Mouse (Mus musculus) testis, postnatal 14 days (tissue): Measurements from ENCODE around the gene Disc1.
A peak's percentile ranks its signal among the peaks of the same experiment; 100 is the strongest.

Experiments
- DNase-seq: peaks from one replicate; pipeline ENCODE4 v3.0.0; 2021; ENCODE audit warnings: low spot score

Disc1 gene

GRCm38 (mm10) chr8:125177958-125178357 is 124.0 kb downstream of the Disc1 start:
- no peak for DNase-seq

- DNase-seq = peak; percentile 74
These were observed 129.8 kb downstream of the Disc1 start for GRCm38 (mm10) chr8:125183548-125184451.

GRCm38 (mm10) chr8:125184452-125184817 is 130.4 kb downstream of the Disc1 start:
- DNase-seq = no peak

- DNase-seq = no peak
These were observed 130.9 kb downstream of the Disc1 start for GRCm38 (mm10) chr8:125184881-125185280.

- DNase-seq = no peak
These were observed 133.0 kb downstream of the Disc1 start for GRCm38 (mm10) chr8:125187044-125187443.

- DNase-seq = no peak
These were observed 139.7 kb downstream of the Disc1 start for GRCm38 (mm10) chr8:125193701-125194100.

GRCm38 (mm10) chr8:125195121-125195520 is 141.1 kb downstream of the Disc1 start:
- DNase-seq = no peak

GRCm38 (mm10) chr8:125196573-125197094 is 142.6 kb downstream of the Disc1 start:
- no peak for DNase-seq

- DNase-seq = no peak
These were observed 143.5 kb downstream of the Disc1 start for GRCm38 (mm10) chr8:125197341-125198002.

GRCm38 (mm10) chr8:125198420-125199196 is 144.6 kb downstream of the Disc1 start:
- DNase-seq = no peak

- DNase-seq = no peak
These were observed 145.4 kb downstream of the Disc1 start for GRCm38 (mm10) chr8:125199197-125199939.

GRCm38 (mm10) chr8:125200273-125200863 is 146.4 kb downstream of the Disc1 start:
- DNase-seq = no peak

- DNase-seq = no peak
These were observed 147.7 kb downstream of the Disc1 start for GRCm38 (mm10) chr8:125201650-125202049.

- no peak for DNase-seq
These were observed 149.0 kb downstream of the Disc1 start for GRCm38 (mm10) chr8:125203016-125203415.

- no peak for DNase-seq
These were observed 151.6 kb downstream of the Disc1 start for GRCm38 (mm10) chr8:125205556-125205955.

- DNase-seq = no peak
These were observed 152.4 kb downstream of the Disc1 start for GRCm38 (mm10) chr8:125206391-125206790.

- no peak for DNase-seq
These were observed 153.0 kb downstream of the Disc1 start for GRCm38 (mm10) chr8:125206962-125207361.

GRCm38 (mm10) chr8:125212619-125213167 is 158.7 kb downstream of the Disc1 start:
- DNase-seq = no peak

- no peak for DNase-seq
These were observed 164.0 kb downstream of the Disc1 start for GRCm38 (mm10) chr8:125217902-125218581.

GRCm38 (mm10) chr8:125218669-125219068 is 164.7 kb downstream of the Disc1 start:
- DNase-seq = no peak
